In genomic region chrX:20273854-20274253, GRCm38 (mm10) we compare ENCODE assay signal across 22 mouse cellular contexts.
"Had no signal": no experiment of that assay in that cellular context is flagged by ENCODE, and none has a peak within 500 bp of the region (broad histone marks: within the 10 kb centered on the region; RNA-seq: fewer than 3 reads in every experiment).

No protein-coding gene starts in this region.

- ATAC-seq: hindbrain, postnatal 0 days; intestine, embryonic 15.5 days; intestine, postnatal 0 days; liver, embryonic 12.5 days had no signal

- DNase-seq: gastrocnemius, postnatal 14 days; gastrocnemius, postnatal 36 days; heart, adult 18-20 months; heart, postnatal 10 days; heart, postnatal 4 days; kidney, adult 18-20 months; kidney, adult 8-10 months; kidney, postnatal 10 days; kidney, postnatal 25 days; kidney, postnatal 4 days had no signal

- H3K4me1 ChIP-seq: hindbrain, embryonic 13.5 days; hindbrain, embryonic 15.5 days; intestine, embryonic 15.5 days; limb, embryonic 10.5 days; limb, embryonic 12.5 days; liver, embryonic 12.5 days had no signal

- H3K9ac ChIP-seq: hindbrain, embryonic 13.5 days; hindbrain, embryonic 15.5 days; intestine, embryonic 15.5 days; limb, embryonic 12.5 days; liver, embryonic 12.5 days; liver, embryonic 14.5 days had no signal

- H3K9me3 ChIP-seq: hindbrain, embryonic 13.5 days; hindbrain, embryonic 15.5 days; intestine, embryonic 15.5 days; limb, embryonic 10.5 days; limb, embryonic 12.5 days; liver, embryonic 12.5 days had no signal

- H3K4me2 ChIP-seq: heart, embryonic 11.5 days; hindbrain, embryonic 13.5 days; hindbrain, embryonic 15.5 days; intestine, embryonic 15.5 days; limb, embryonic 12.5 days; liver, embryonic 12.5 days had no signal

- H3K36me3 ChIP-seq: hindbrain, embryonic 13.5 days; hindbrain, embryonic 15.5 days; intestine, embryonic 15.5 days; limb, embryonic 10.5 days; limb, embryonic 12.5 days; liver, embryonic 12.5 days had no signal

- H3K27ac ChIP-seq: hindbrain, embryonic 13.5 days; hindbrain, embryonic 15.5 days; hindbrain, postnatal 0 days; intestine, embryonic 15.5 days; layer of hippocampus, adult 2 months; left cerebral cortex, adult 2 months; limb, embryonic 10.5 days; limb, embryonic 12.5 days; liver, embryonic 12.5 days; liver, embryonic 14.5 days had no signal

- H3K4me3 ChIP-seq: hindbrain, embryonic 13.5 days; hindbrain, embryonic 15.5 days; intestine, embryonic 15.5 days; layer of hippocampus, adult 2 months; left cerebral cortex, adult 2 months; limb, embryonic 10.5 days; limb, embryonic 12.5 days; liver, embryonic 12.5 days had no signal

- H3K27me3 ChIP-seq: hindbrain, embryonic 13.5 days; hindbrain, embryonic 15.5 days; intestine, embryonic 15.5 days; limb, embryonic 12.5 days; liver, embryonic 12.5 days had no signal
